Mouse (Mus musculus) megakaryocyte, embryonic 14.5 days (primary cell): ENCODE measurements around the gene 2410004B18Rik.

ENCODE experiments used
- FLI1 ChIP-seq: IDR thresholded peaks from 2 replicates; pipeline ENCODE4 v1.6.1; 2012; ENCODE audit warnings: low read length, inconsistent platforms, mixed read lengths
- GATA1 ChIP-seq: IDR thresholded peaks from 3 replicates; pipeline ENCODE4 v1.6.1; 2012; ENCODE audit warnings: mixed read lengths, low read length, inconsistent platforms, borderline replicate concordance

DNA sequence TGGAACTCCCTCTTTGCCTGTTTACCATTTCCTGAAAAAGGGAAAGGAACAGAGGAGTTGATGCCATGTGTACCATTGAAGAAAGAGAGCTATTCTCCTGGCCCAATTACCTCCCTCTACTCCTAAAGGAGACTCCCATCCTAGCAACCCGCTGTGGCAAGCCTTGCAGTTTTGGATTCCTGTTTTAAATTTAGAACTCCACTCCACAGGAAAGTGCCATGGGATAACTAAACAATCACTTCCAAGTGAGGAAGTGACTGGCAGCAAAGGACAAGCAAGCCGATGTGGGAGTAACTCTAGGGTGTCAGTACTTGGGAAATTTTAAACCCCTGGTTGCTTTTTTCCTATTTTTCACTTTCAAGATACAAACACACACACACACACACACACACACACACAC lies 8.8 kb downstream of the 2410004B18Rik start:
- no peak for TF ChIP-seq GATA1
- no peak for TF ChIP-seq FLI1
